Mouse (Mus musculus): ENCODE results near the gene Calr3.

DNA sequence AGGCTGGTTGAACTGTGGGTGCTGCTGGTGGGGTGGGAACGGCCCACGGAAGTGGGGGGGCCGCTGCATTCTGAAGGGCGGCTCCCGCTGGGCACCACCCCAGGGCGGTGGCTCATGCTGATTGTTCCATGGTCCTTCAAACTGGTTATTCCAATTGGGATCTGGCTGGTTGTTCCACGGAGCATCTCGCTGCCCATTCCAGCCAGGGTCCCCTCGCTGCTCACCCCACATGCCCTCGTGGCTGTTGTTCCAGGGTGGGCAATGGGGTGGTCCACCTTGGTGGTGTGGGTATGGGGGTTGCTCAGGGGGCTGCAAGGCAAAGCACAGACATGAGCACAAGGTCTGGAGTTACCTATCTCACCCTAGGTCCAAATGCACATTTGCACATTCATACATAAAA lies 20.5 kb upstream of the Calr3 start:
- TF ChIP-seq MAX (IDR thresholded peaks at IDR 0.05), result no peak
- no peak for TF ChIP-seq CTCF (IDR thresholded peaks at IDR 0.05; ENCODE audit: control insufficient read depth, insufficient read depth, insufficient read length)
- TF ChIP-seq MYOG (IDR thresholded peaks at IDR 0.05; ENCODE audit: control insufficient read depth, extremely low read depth, insufficient read length), result no peak
- TF ChIP-seq MYOD1 (IDR thresholded peaks at IDR 0.05; ENCODE audit: control insufficient read depth, insufficient read length, low read depth), result no peak
- TF ChIP-seq CEBPB (IDR thresholded peaks at IDR 0.05; ENCODE audit: low read depth), result no peak
